Mouse (Mus musculus): Measurements from ENCODE around the gene Npcd. TPM values are rescaled to one million over a fixed set of nuclear protein-coding genes. Genes with fewer than 3 reads are reported as not detected.

The Npcd gene
- polyA plus RNA-seq, 1 experiment from 2014 or later: not detected

DNA sequence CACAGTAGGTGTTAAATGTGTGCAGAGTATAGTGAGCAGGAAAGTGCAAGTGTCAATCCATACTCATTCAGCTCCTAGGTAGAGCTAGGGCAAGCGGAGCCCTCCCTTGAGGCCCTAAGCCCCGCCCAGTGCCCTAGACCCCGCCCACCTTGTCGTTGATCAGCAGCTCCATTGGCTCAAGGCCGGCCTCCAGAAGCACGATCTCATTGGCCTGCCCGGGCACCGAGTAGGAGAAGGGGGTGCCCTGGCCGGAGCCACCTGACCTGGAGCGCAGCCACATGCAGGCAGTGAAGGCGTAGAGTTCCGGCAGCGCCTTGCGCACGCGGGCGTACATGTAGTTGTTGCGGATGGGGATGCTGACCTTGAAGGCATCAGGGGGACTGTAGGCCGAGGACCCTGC is 41.6 kb downstream of the Npcd start:
- Histone ChIP-seq H3K4me2 (replicated peaks; ENCODE audit: low read depth) (no peak overlapping the region), H3K4me3 (ENCODE audit: low read depth, low read length) (no peak overlapping the region), H3K9me3 (ENCODE audit: control insufficient read depth, low read length) (no peaks in the 10 kb centered on the region), H3K36me3 (ENCODE audit: control insufficient read depth, insufficient read depth, low read length) (no peaks in the 10 kb centered on the region), H3K9ac (ENCODE audit: low read length) (no peak overlapping the region), H3K27ac (replicated peaks) (no peak overlapping the region), H3K4me1 (replicated peaks; ENCODE audit: control insufficient read depth, insufficient read depth) (no peaks in the 10 kb centered on the region), H3K27me3 (ENCODE audit: control insufficient read depth, insufficient read depth, low read length) (no peaks in the 10 kb centered on the region)
- no peak; the same call in 1 of the 2 replicates for ATAC-seq (ENCODE audit: low FRiP score, low TSS enrichment)
- DNase-seq (ENCODE audit: low spot score): peak; percentile 30
- WGBS: 31% methylated on average over 19 of the region's 19 CpGs
- TF ChIP-seq EP300 (optimal IDR thresholded peaks at IDR 0.05) (no peak), CTCF (IDR thresholded peaks at IDR 0.05; ENCODE audit: low read depth) (no peak)

DNA sequence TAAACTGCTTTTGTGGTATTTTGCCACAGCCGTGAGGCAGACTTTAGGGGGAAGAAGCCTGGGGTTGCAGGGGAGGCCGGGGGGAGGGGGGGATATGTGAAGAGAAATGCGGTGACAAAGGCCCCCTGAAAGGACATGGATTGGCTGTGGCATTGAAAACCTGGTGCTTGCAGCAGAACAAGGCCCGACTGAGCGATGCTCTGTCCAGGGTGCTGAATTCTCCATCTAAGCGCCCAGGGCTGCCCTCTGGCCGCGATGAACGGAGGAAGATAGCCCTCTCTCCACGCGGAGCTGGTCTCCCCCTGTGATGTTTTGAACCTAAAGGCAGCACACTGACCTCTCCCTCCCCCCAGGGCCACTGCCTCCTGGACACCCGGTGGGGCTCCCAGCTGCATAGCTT is 42.5 kb downstream of the Npcd start:
- Histone ChIP-seq H3K4me1 (replicated peaks; ENCODE audit: control insufficient read depth, insufficient read depth) (no peaks in the 10 kb centered on the region), H3K4me2 (replicated peaks; ENCODE audit: low read depth) (no peak overlapping the region), H3K4me3 (ENCODE audit: low read depth, low read length) (no peak overlapping the region), H3K36me3 (ENCODE audit: control insufficient read depth, insufficient read depth, low read length) (no peaks in the 10 kb centered on the region), H3K9ac (ENCODE audit: low read length) (no peak overlapping the region), H3K9me3 (ENCODE audit: control insufficient read depth, low read length) (no peaks in the 10 kb centered on the region), H3K27ac (replicated peaks) (no peak overlapping the region), H3K27me3 (ENCODE audit: control insufficient read depth, insufficient read depth, low read length) (no peaks in the 10 kb centered on the region)
- peak; percentile 49 for TF ChIP-seq CTCF (IDR thresholded peaks at IDR 0.05; ENCODE audit: low read depth)
- no peak for TF ChIP-seq EP300 (optimal IDR thresholded peaks at IDR 0.05)
- ATAC-seq (ENCODE audit: low FRiP score, low TSS enrichment) (no peak), DNase-seq (ENCODE audit: low spot score) (peak; percentile 78)
- WGBS: 4% methylated on average over 12 of the region's 12 CpGs

DNA sequence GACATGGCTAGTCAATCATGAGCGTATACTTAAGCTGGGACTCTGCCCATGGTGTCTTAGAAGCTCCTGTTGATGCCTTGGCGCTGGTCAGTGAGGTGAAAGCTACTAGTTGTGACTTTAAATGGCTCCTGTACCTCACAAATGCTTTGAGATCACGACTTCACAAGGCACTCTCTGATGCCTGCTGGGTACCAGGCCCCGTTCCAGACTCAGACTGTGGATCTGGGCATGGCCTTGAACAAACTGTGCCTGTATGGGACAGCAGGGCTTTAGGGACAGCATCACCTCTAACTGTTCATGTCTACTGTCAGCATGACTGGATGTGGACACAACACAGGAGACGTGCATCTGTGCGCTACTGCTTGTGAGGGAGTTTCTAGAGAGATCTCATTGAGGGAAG is 43.1 kb downstream of the Npcd start:
- no peak overlapping the region for H3K27ac ChIP-seq (replicated peaks)
- DNase-seq (ENCODE audit: low spot score) (no peak), ATAC-seq (ENCODE audit: low FRiP score, low TSS enrichment) (no peak)
- no peak overlapping the region for H3K4me2 ChIP-seq (replicated peaks; ENCODE audit: low read depth)
- 80% methylated on average over 6 of the region's 6 CpGs for WGBS
- H3K36me3 ChIP-seq (ENCODE audit: control insufficient read depth, insufficient read depth, low read length): no peaks in the 10 kb centered on the region
- H3K9me3 ChIP-seq (ENCODE audit: control insufficient read depth, low read length): no peaks in the 10 kb centered on the region
- H3K9ac ChIP-seq (ENCODE audit: low read length): no peak overlapping the region
- TF ChIP-seq CTCF (IDR thresholded peaks at IDR 0.05; ENCODE audit: low read depth) (no peak), EP300 (optimal IDR thresholded peaks at IDR 0.05) (no peak)
- H3K4me1 ChIP-seq (replicated peaks; ENCODE audit: control insufficient read depth, insufficient read depth): no peaks in the 10 kb centered on the region
- H3K4me3 ChIP-seq (ENCODE audit: low read depth, low read length): no peak overlapping the region
- H3K27me3 ChIP-seq (ENCODE audit: control insufficient read depth, insufficient read depth, low read length): no peaks in the 10 kb centered on the region

DNA sequence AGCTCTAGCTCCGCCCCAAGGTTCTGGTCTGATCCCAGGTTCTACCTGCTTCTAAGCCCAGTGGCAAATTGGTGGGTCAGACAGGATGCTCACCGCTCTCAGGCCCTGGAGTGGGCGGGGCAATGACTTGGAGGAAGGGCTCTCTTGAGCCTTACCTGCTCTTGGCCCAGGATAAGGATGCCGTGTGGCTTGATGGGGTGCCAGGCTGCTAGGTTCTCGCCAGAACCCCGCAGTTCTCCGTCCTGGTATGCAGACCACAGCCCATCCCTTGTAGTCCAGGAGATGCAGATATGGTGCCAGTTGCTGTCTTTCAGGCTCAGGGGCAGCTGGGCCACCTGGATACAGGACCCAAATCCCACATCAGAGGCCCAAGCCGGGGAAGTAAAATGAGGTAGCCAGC is 43.9 kb downstream of the Npcd start:
- no peaks in the 10 kb centered on the region for H3K36me3 ChIP-seq (ENCODE audit: control insufficient read depth, insufficient read depth, low read length)
- no peak overlapping the region for H3K4me2 ChIP-seq (replicated peaks; ENCODE audit: low read depth)
- no peaks in the 10 kb centered on the region for H3K9me3 ChIP-seq (ENCODE audit: control insufficient read depth, low read length)
- TF ChIP-seq CTCF (IDR thresholded peaks at IDR 0.05; ENCODE audit: low read depth) (no peak), EP300 (optimal IDR thresholded peaks at IDR 0.05) (no peak)
- H3K27ac ChIP-seq (replicated peaks): no peak overlapping the region
- H3K9ac ChIP-seq (ENCODE audit: low read length): no peak overlapping the region
- ATAC-seq (ENCODE audit: low FRiP score, low TSS enrichment) (no peak), DNase-seq (ENCODE audit: low spot score) (no peak)
- no peak overlapping the region for H3K4me3 ChIP-seq (ENCODE audit: low read depth, low read length)
- 50% methylated on average over 8 of the region's 8 CpGs for WGBS
- H3K4me1 ChIP-seq (replicated peaks; ENCODE audit: control insufficient read depth, insufficient read depth): no peaks in the 10 kb centered on the region
- no peaks in the 10 kb centered on the region for H3K27me3 ChIP-seq (ENCODE audit: control insufficient read depth, insufficient read depth, low read length)

DNA sequence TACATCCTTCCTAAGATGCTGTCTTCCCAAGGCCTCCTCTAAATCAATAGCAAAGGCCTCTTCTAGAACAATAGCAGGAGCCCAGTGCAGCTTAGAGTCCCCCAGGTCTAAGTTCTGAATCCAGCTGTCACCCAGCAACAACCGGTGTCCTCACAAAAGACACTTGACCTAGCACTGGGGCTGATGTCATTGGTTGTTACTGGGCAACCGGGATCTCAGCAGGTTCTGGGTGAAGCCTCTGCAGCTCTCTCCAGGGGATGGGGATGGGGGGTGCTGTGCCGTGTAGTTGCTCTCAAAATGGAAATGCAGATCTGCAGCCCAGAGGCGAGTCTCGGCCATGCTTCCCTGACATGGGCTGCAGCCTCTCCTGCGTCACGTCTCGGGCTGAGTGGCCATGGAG is 46.2 kb downstream of the Npcd start:
- 54% methylated on average over 8 of the region's 8 CpGs for WGBS

DNA sequence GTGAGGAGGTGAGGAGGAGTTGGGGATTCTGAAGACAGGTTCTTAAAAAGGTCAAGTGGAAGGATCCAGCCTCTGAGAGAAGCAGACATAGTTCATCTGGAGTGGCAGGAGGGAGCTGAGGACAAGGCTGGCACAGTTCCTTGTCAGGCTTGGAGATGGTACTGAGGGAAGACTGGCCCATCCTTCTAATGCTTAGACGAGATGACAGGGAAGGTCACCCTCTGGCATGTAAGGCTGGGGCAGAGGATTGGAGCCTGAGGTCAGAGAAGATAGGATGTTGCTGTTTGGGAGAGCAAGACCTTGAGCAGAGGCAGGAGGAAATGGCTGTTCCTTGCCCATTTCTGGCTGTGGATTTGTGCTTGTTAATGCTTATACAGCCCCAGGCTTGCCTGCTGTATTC is 49.0 kb downstream of the Npcd start:
- no peaks in the 10 kb centered on the region for H3K4me1 ChIP-seq (replicated peaks; ENCODE audit: control insufficient read depth, insufficient read depth)
- H3K9me3 ChIP-seq (ENCODE audit: control insufficient read depth, low read length): no peaks in the 10 kb centered on the region
- no peak overlapping the region for H3K27ac ChIP-seq (replicated peaks)
- H3K4me2 ChIP-seq (replicated peaks; ENCODE audit: low read depth): no peak overlapping the region
- no peak overlapping the region for H3K4me3 ChIP-seq (ENCODE audit: low read depth, low read length)
- H3K9ac ChIP-seq (ENCODE audit: low read length): no peak overlapping the region
- no peaks in the 10 kb centered on the region for H3K36me3 ChIP-seq (ENCODE audit: control insufficient read depth, insufficient read depth, low read length)
- WGBS: 52% methylated on average over 1 of the region's 1 CpGs
- ATAC-seq (ENCODE audit: low FRiP score, low TSS enrichment) (no peak), DNase-seq (ENCODE audit: low spot score) (no peak)
- no peak for TF ChIP-seq EP300 (optimal IDR thresholded peaks at IDR 0.05)
- TF ChIP-seq CTCF (IDR thresholded peaks at IDR 0.05; ENCODE audit: low read depth): no peak
- H3K27me3 ChIP-seq (ENCODE audit: control insufficient read depth, insufficient read depth, low read length): no peaks in the 10 kb centered on the region

More for the DNA sequence above, 46.2 kb downstream of the Npcd start:
- H3K27me3 ChIP-seq (ENCODE audit: control insufficient read depth, insufficient read depth, low read length): no peaks in the 10 kb centered on the region
- ATAC-seq (ENCODE audit: low FRiP score, low TSS enrichment) (no peak), DNase-seq (ENCODE audit: low spot score) (no peak)
- no peak overlapping the region for H3K9ac ChIP-seq (ENCODE audit: low read length)
- no peak overlapping the region for H3K27ac ChIP-seq (replicated peaks)
- no peaks in the 10 kb centered on the region for H3K9me3 ChIP-seq (ENCODE audit: control insufficient read depth, low read length)
- no peak overlapping the region for H3K4me2 ChIP-seq (replicated peaks; ENCODE audit: low read depth)
- no peak overlapping the region for H3K4me3 ChIP-seq (ENCODE audit: low read depth, low read length)
- H3K4me1 ChIP-seq (replicated peaks; ENCODE audit: control insufficient read depth, insufficient read depth): no peaks in the 10 kb centered on the region
- H3K36me3 ChIP-seq (ENCODE audit: control insufficient read depth, insufficient read depth, low read length): no peaks in the 10 kb centered on the region
- no peak for TF ChIP-seq EP300 (optimal IDR thresholded peaks at IDR 0.05)
- TF ChIP-seq CTCF (IDR thresholded peaks at IDR 0.05; ENCODE audit: low read depth): no peak

Data from stomach, postnatal 0 days (tissue).